Mouse (Mus musculus): ENCODE data around the gene Stx1a. TPM values are rescaled to one million over a fixed set of nuclear protein-coding genes. Genes with fewer than 3 reads are reported as not detected.
A peak's percentile ranks its signal among the peaks of the same experiment; 100 is the strongest.

Gene Stx1a
- polyA plus RNA-seq, 1 experiment from 2014 or later, result 1.3 TPM

DNA sequence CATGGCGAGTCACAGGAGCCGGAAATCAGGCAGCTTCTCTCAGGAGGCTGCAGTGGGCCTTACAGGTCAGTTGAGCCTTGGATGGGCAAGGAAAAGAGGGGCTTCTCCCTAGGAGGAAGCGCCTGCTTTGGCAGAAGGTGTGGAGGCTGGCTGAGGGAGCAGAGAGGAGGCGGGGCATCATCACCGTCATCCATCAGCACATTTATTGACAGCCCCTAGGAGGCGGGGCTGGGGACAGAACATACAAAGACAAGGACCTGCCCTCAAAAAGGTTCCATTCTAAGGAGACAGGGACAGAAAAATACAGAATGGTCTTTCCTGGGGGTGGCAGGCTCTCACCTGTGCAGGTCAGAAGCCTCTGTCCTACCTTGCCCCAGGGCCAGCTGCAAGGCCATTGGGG is 49.4 kb downstream of the Stx1a start:
- Histone ChIP-seq H3K27me3 (peaks cover 2% of the 10 kb centered on the region), H3K27ac (replicated peaks) (no peak overlapping the region), H3K9ac (no peak overlapping the region), H3K9me3 (replicated peaks) (no peaks in the 10 kb centered on the region), H3K36me3 (replicated peaks) (peaks cover 8% of the 10 kb centered on the region), H3K4me2 (no peak overlapping the region), H3K4me3 (replicated peaks) (no peak overlapping the region), H3K4me1 (replicated peaks) (peaks cover 24% of the 10 kb centered on the region)
- ATAC-seq (ENCODE audit: insufficient read depth), result no peak
- WGBS (ENCODE audit: insufficient replicate concordance), result 54% methylated on average over 6 of the region's 6 CpGs

DNA sequence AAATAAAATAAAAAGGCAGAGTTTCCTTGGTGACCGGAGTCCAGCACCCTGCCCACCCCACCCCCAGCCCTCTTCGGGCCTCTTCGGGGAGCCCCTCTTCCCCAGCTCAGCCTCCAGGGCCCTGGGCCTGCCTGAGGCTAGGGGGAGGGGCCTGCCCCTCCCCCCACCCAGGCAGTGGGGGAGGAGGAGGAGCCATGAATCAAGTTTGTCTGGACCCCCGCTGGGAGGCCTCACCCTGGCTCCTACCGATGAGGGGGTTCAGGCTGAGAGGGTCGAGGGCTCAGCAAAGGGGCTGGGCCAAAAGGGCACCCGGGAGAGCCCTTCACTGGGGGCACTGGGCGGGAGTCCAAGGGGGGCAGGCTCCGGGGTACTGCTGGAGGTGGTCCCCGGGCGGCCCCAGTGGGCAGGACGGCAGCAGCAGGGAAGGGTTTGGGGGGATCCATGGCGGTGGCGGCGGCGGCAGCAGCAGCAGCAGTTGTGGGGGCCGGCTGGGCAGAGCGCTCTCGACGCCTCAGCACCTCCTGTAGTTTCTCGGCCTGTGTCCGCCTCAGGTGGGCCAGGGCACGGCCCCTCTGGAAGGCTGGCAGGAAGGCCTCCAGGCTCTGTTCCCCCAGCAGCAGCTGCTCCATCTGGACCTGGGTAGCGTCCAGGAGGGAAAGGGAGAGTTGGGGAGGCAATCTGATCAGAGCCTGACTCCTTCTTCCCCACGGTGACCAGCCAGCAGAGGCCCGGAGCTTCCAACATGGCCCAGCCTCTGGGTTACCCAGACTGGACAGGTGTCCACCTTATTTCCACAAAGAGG is 50.3 kb downstream of the Stx1a start:
- no peak overlapping the region for H3K9ac ChIP-seq
- H3K27me3 ChIP-seq, result peaks cover 9% of the 10 kb centered on the region
- H3K36me3 ChIP-seq (replicated peaks), result no peaks in the 10 kb centered on the region; the same call in 1 of the 2 replicates
- peaks cover 33% of the 10 kb centered on the region for H3K4me1 ChIP-seq (replicated peaks)
- ATAC-seq (ENCODE audit: insufficient read depth), result no peak
- no peak overlapping the region for H3K4me3 ChIP-seq (replicated peaks)
- H3K4me2 ChIP-seq, result no peak overlapping the region
- no peak overlapping the region for H3K27ac ChIP-seq (replicated peaks)
- 47% methylated on average over 26 of the region's 26 CpGs for WGBS (ENCODE audit: insufficient replicate concordance)
- no peaks in the 10 kb centered on the region for H3K9me3 ChIP-seq (replicated peaks)

DNA sequence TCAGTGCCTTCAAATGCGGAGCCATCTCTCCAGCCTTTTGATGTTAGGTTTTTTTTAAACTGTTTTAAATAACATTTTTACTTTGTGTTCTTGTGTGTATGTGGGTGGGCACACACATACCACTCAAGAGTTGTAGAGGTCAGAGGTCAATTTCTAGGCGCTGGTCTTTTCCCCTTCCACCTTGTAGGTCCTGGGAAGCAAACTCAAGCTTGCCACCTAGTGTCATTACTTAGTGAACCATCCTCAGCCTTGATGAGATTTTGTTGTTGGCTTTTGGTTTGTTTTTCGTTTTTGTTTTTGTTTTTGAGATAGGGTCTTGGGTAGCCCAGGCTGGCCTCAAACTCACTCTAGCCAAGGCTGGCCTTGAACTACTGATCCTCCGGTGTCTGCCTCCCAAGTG is 52.4 kb downstream of the Stx1a start:
- peaks cover 27% of the 10 kb centered on the region for H3K4me1 ChIP-seq (replicated peaks)
- H3K27me3 ChIP-seq, result peaks cover 23% of the 10 kb centered on the region
- H3K4me2 ChIP-seq, result no peak overlapping the region
- no peak for ATAC-seq (ENCODE audit: insufficient read depth)
- WGBS (ENCODE audit: insufficient replicate concordance), result 50% methylated on average over 4 of the region's 4 CpGs
- no peak overlapping the region for H3K4me3 ChIP-seq (replicated peaks)
- no peaks in the 10 kb centered on the region for H3K36me3 ChIP-seq (replicated peaks)
- no peaks in the 10 kb centered on the region for H3K9me3 ChIP-seq (replicated peaks)
- no peak overlapping the region for H3K27ac ChIP-seq (replicated peaks)
- no peak overlapping the region for H3K9ac ChIP-seq

DNA sequence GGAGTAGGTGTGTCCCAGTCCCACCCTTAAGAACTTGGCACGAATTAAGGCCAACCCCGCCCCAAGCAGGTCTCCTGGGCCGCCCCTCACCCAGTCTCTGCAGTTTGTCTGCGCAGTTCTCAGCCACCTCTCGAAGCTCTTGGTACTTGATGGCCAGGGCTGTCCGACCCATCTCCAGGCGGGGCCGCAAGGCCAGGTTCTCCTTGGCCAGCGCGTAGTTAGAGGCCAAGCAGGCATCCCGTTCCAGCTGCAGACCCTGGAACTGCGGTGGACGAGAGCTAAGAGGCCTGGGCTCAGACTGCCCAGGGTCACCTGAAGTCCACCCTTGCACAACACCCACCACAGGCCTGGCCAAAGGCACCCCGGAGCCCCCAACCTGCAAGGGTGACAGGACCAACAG is 53.1 kb downstream of the Stx1a start:
- Histone ChIP-seq H3K4me1 (replicated peaks) (peaks cover 20% of the 10 kb centered on the region), H3K27ac (replicated peaks) (no peak overlapping the region), H3K36me3 (replicated peaks) (no peaks in the 10 kb centered on the region), H3K9ac (no peak overlapping the region), H3K27me3 (peaks cover 23% of the 10 kb centered on the region), H3K4me2 (no peak overlapping the region), H3K4me3 (replicated peaks) (no peak overlapping the region), H3K9me3 (replicated peaks) (no peaks in the 10 kb centered on the region)
- no peak for ATAC-seq (ENCODE audit: insufficient read depth)
- WGBS (ENCODE audit: insufficient replicate concordance), result 72% methylated on average over 14 of the region's 14 CpGs

DNA sequence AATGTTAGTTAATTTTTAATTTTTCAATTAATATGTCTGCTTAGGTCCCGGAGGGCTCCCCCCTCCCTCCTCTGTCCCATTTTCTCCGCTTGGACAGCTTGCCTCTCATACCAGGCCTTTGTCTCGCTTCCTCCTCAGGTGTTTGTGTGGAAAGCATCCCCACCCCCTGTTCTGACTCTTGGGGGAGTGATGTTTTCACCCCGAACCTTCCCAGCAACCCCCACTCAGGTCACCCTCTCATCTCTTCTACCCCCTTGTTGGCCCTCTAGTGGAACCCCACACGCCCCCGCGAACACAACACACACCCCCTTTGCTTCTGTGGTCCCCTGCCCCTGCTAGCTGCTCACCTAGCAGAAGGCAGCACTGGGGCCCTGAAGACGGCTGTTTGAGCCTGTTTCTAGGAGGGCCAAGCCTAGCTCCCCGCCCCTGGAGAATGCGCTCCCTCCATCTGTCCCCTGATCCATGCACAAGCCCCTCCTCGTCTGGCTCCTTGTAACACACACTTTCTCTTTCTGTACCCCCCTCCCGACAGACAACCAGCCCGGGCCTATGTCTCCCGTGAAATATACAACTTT is 53.7 kb downstream of the Stx1a start:
- WGBS (ENCODE audit: insufficient replicate concordance), result 46% methylated on average over 14 of the region's 14 CpGs
- ATAC-seq (ENCODE audit: insufficient read depth), result no peak
- H3K9ac ChIP-seq, result no peak overlapping the region

DNA sequence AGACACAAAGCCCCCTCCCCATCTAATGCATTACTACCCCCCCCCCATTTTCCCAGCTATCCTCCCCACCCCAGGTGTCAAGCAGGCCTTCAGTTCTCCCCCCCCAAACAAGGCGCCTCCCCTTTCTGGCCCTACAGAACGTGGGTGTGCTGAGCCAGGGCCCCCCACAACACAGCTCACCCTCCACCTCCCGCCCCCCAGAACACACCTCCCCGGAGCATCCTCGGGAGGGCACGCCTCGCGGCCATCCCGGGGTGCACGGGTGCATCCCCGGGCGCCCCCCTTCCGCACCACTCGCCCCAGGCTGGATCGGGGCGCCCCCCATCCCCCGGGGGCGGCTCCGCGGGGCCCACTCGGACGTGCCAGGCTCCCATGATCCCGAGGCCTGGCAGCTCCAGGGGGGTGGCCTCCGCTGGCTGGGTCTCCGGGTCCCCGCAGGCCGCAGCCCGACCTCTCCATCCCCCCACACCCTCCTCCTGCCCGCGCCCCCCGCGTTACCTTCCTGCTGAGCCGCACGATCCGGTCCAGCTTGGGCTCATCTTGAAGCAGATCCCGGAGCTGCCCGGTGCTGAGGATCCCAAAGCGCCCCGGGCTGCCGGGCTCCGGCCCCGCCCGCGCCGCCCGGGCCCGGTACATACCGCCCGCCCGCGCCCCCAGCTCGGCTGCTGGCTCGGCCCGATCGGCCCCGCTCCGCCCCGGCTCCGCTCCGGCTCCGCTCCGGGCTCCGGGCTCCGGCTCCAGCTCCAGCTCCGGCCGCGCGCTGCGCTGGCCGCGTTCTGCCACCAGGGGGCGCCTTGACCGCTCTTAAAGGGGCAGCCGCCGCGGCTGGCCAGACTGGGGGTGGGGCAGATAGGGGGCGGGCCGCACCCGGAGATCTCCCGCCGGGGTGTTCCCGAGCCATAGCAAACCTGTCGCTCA is 54.5 kb downstream of the Stx1a start, which contains the start of gene Vps37d:
Gene Vps37d (minus strand): TSS at position 703 of the 918 bp plus-strand sequence.
- Histone ChIP-seq H3K9ac (peak within 1 kb of the TSS; percentile 66), H3K4me3 (replicated peaks) (peak within 1 kb of the TSS; percentile 63), H3K4me2 (peak within 1 kb of the TSS; percentile 92), H3K27me3 (peaks cover 30% of the 10 kb centered on the region), H3K27ac (replicated peaks) (no peak within 1 kb of the TSS), H3K36me3 (replicated peaks) (no peaks in the 10 kb centered on the region), H3K4me1 (replicated peaks) (peaks cover 20% of the 10 kb centered on the region), H3K9me3 (replicated peaks) (no peaks in the 10 kb centered on the region)
- ATAC-seq (ENCODE audit: insufficient read depth), result peak; percentile 78
- WGBS (ENCODE audit: insufficient replicate concordance), result under 1% methylated on average over 67 of the region's 83 CpGs

More for the DNA sequence above, 53.7 kb downstream of the Stx1a start:
- Histone ChIP-seq H3K9me3 (replicated peaks) (no peaks in the 10 kb centered on the region), H3K4me2 (peak overlapping the region; percentile 92), H3K4me3 (replicated peaks) (no peak overlapping the region), H3K27me3 (peaks cover 29% of the 10 kb centered on the region), H3K36me3 (replicated peaks) (no peaks in the 10 kb centered on the region), H3K27ac (replicated peaks) (no peak overlapping the region), H3K4me1 (replicated peaks) (peaks cover 20% of the 10 kb centered on the region)

DNA sequence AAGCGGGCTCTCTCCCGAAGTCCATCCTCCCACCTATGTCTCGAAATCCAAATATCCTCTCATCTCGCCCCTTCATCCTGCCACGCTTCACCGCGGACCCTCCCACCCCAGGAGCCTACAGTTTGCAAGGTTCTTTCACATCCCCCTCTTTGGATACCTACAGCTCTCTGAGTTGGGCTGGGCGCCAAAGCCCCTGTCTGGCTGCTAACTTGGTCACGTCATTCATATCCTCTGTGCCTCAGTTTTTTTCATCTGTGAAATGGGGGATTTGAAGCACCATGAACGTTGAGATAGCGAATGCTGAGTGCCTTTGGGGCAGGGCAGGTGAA is 55.2 kb downstream of the Stx1a start:
- peak overlapping the region; percentile 92 for H3K4me2 ChIP-seq
- peaks cover 18% of the 10 kb centered on the region for H3K4me1 ChIP-seq (replicated peaks)
- H3K9me3 ChIP-seq (replicated peaks), result no peaks in the 10 kb centered on the region
- ATAC-seq (ENCODE audit: insufficient read depth), result no peak
- no peaks in the 10 kb centered on the region for H3K36me3 ChIP-seq (replicated peaks)
- 0 out of 2 replicates have a peak overlapping the region, but pooled peaks have one; percentile 19 for H3K9ac ChIP-seq
- no peak overlapping the region for H3K27ac ChIP-seq (replicated peaks)
- peak overlapping the region; percentile 63 for H3K4me3 ChIP-seq (replicated peaks)
- peaks cover 30% of the 10 kb centered on the region for H3K27me3 ChIP-seq
- WGBS (ENCODE audit: insufficient replicate concordance), result 1% methylated on average over 11 of the region's 11 CpGs

DNA sequence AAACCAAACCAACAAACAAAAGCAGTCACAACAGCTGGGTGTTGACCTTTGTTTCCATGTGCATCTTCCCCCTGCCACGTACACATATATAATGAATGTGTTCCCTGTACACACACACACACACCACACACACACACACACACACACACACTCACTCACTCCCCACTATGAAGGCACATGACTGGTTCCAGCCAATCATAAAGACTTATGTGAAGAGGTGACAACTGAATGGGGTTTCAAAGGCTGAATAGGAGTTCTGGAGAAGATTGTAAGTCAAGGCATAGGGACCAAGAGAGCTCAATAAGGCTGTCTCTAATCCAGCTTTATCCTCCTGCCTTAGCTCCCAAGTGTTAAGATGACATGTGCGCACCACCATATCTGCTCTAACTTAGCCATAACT is 56.3 kb downstream of the Stx1a start:
- no peak overlapping the region for H3K4me3 ChIP-seq (replicated peaks)
- 82% methylated on average over 2 of the region's 2 CpGs for WGBS (ENCODE audit: insufficient replicate concordance)
- H3K4me2 ChIP-seq, result no peak overlapping the region
- no peaks in the 10 kb centered on the region for H3K36me3 ChIP-seq (replicated peaks)
- no peak for ATAC-seq (ENCODE audit: insufficient read depth)
- H3K9ac ChIP-seq, result no peak overlapping the region
- H3K4me1 ChIP-seq (replicated peaks), result peaks cover 18% of the 10 kb centered on the region
- no peaks in the 10 kb centered on the region for H3K9me3 ChIP-seq (replicated peaks)
- no peak overlapping the region for H3K27ac ChIP-seq (replicated peaks)
- peaks cover 30% of the 10 kb centered on the region for H3K27me3 ChIP-seq

DNA sequence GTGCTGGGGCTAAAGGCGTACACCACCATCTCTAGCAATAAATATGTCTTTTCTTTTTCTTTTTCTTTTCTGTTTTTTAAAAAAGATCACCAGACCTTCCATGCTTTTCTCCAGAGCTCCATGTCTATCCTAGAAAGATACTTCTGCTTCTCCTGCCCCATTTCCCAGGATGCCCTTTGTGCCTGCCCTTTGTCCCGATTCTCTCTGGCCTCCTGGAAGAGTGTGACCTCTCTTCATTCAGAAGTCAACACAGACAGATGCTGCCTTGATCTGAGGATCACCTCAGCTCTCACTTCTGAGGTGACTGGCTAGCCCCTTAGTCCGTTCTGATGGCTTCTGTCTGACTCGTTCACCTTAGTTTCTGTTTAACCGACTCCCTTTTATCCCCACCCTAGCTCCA is 57.3 kb downstream of the Stx1a start:
- Histone ChIP-seq H3K27ac (replicated peaks) (no peak overlapping the region), H3K4me2 (no peak overlapping the region), H3K9me3 (replicated peaks) (no peaks in the 10 kb centered on the region), H3K4me1 (replicated peaks) (peaks cover 18% of the 10 kb centered on the region), H3K4me3 (replicated peaks) (no peak overlapping the region), H3K36me3 (replicated peaks) (no peaks in the 10 kb centered on the region), H3K27me3 (peaks cover 33% of the 10 kb centered on the region), H3K9ac (no peak overlapping the region)
- ATAC-seq (ENCODE audit: insufficient read depth), result no peak
- 64% methylated on average over 5 of the region's 5 CpGs for WGBS (ENCODE audit: insufficient replicate concordance)

DNA sequence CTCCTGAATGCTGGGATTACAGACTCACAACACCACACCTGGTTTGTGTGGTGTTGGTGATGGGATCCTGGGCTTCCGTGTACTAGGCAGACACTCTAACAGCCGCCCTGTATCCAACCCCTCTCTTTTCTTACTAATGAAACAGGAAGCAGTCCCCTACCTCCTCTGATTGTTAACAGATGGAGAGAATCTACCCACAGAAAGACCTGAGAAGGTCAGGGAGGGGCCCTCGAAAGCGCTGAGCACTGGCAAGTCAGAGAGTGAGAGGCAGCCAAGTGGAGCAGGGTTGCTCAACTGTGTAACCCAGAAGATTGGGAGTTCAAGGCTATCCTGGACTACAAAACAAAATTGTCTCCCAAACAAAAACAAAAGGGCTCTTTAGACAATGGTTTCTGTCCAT is 63.6 kb downstream of the Stx1a start:
- Histone ChIP-seq H3K4me2 (no peak overlapping the region), H3K9me3 (replicated peaks) (no peaks in the 10 kb centered on the region), H3K27ac (replicated peaks) (no peak overlapping the region), H3K36me3 (replicated peaks) (no peaks in the 10 kb centered on the region), H3K27me3 (peaks cover 59% of the 10 kb centered on the region), H3K9ac (no peak overlapping the region), H3K4me3 (replicated peaks) (no peak overlapping the region), H3K4me1 (replicated peaks) (no peaks in the 10 kb centered on the region)
- no peak for ATAC-seq (ENCODE audit: insufficient read depth)
- WGBS (ENCODE audit: insufficient replicate concordance), result 44% methylated on average over 4 of the region's 4 CpGs

DNA sequence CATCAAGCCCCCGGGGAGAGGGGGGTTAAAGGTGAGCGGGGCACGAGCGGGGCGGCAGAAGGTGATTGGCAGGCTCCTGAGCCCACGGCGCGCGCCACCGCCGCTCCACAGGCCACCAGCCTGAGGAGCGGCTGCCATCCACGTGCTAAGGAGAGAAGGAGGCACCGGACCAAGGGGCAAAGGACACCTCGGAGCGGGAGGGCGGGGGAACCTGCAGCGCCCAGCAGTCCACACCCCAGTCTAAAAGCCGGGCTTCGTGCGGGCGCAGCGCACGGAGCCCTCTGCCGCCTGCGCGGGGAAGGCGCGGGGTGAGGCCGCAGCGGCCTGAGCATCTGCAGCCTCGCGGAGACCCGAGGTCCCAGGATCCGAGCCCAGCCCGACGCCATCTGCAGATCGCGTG is 66.4 kb downstream of the Stx1a start, which contains the start of gene Mlxipl:
Gene Mlxipl (plus strand): TSS at position 238 of the 400 bp plus-strand sequence.
- H3K9ac ChIP-seq, result no peak within 1 kb of the TSS

More for the DNA sequence above, 66.4 kb downstream of the Stx1a start, which contains the start of gene Mlxipl:
- ATAC-seq (ENCODE audit: insufficient read depth), result no peak
- H3K27ac ChIP-seq (replicated peaks), result no peak within 1 kb of the TSS
- no peaks in the 10 kb centered on the region for H3K9me3 ChIP-seq (replicated peaks)
- no peaks in the 10 kb centered on the region for H3K4me1 ChIP-seq (replicated peaks)
- H3K27me3 ChIP-seq, result peaks cover 68% of the 10 kb centered on the region
- H3K4me2 ChIP-seq, result peak within 1 kb of the TSS; percentile 23; the same call in 1 of the 2 replicates
- H3K4me3 ChIP-seq (replicated peaks), result no peak within 1 kb of the TSS
- no peaks in the 10 kb centered on the region for H3K36me3 ChIP-seq (replicated peaks)
- WGBS (ENCODE audit: insufficient replicate concordance), result 5% methylated on average over 39 of the region's 39 CpGs

Data from liver, embryonic 15.5 days (tissue).